Mouse (Mus musculus) testis, adult 2 months (tissue): ENCODE results near the gene Hyal3.

Experiments
- CTCF ChIP-seq: fragments of 200-500 bp; IDR thresholded peaks from 2 replicates; pipeline ENCODE4 v1.5.1; 2012; ENCODE audit warnings: low read depth, mild to moderate bottlenecking, inconsistent platforms, low read length, moderate library complexity; ENCODE audit not compliant: control insufficient read depth, insufficient read depth, insufficient replicate concordance
- POLR2A ChIP-seq: fragments of 200-500 bp; IDR thresholded peaks from 2 replicates; pipeline ENCODE4 v1.6.1; 2012; ENCODE audit warnings: low read depth, mild to moderate bottlenecking, inconsistent platforms, low read length, moderate library complexity; ENCODE audit not compliant: control insufficient read depth

DNA sequence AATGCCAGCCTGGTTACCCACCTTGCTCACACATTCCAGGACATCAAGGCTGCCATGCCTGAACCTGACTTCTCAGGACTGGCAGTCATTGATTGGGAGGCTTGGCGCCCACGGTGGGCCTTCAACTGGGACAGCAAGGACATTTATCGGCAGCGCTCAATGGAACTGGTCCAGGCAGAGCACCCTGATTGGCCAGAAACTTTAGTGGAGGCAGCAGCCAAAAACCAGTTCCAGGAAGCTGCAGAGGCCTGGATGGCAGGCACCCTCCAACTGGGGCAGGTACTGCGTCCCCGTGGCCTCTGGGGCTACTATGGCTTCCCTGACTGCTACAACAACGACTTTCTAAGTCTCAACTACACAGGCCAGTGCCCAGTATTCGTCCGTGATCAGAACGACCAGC, 2.7 kb upstream of the Hyal3 start:
- TF ChIP-seq CTCF (no peak), POLR2A (no peak)
